Mouse (Mus musculus) thymus, adult 2 months (tissue): ENCODE measurements at regions not wholly inside any gene's neighbourhood (a gene's known extent, or its start where the extent isn't known, plus 50 kb on each side); places are given as distances from the start of the nearest gene placed in this dataset.

Source experiments
- DNase-seq: peaks from one replicate; pipeline ENCODE4 v3.0.0; 2021
- H3K27ac ChIP-seq: fragments of 200-500 bp; 2 replicates; pipeline ENCODE4 v1.5.1; 2012; ENCODE audit warnings: low read length, control low read depth; ENCODE audit not compliant: control insufficient read depth, insufficient read depth
- H3K27me3 ChIP-seq: fragments of 200-500 bp; 2 replicates; pipeline ENCODE4 v1.6.1; 2012; ENCODE audit warnings: mild to moderate bottlenecking, low read length, moderate library complexity, mixed read lengths; ENCODE audit not compliant: control insufficient read depth, insufficient read depth
- H3K36me3 ChIP-seq: fragments of 200-500 bp; 2 replicates; pipeline ENCODE4 v1.6.1; 2012; ENCODE audit warnings: mild to moderate bottlenecking, low read length, moderate library complexity; ENCODE audit not compliant: control insufficient read depth, insufficient read depth
- H3K4me1 ChIP-seq: fragments of 200-500 bp; replicated peaks from 2 replicates; pipeline ENCODE4 v1.6.1; 2012; ENCODE audit warnings: low read length; ENCODE audit not compliant: control insufficient read depth, insufficient read depth
- H3K4me3 ChIP-seq: fragments of 200-500 bp; 2 replicates; pipeline ENCODE4 v1.5.1; 2012; ENCODE audit warnings: mild to moderate bottlenecking, low read length, control low read depth, moderate library complexity; ENCODE audit not compliant: control insufficient read depth, insufficient read depth
- CTCF ChIP-seq: fragments of 200-500 bp; IDR thresholded peaks from 2 replicates; pipeline ENCODE4 v1.5.1; 2012; ENCODE audit warnings: mild to moderate bottlenecking, control low read depth, low read length, moderate library complexity, borderline replicate concordance; ENCODE audit not compliant: control insufficient read depth, poor library complexity, insufficient read depth; ENCODE audit errors: extremely low read depth
- POLR2A ChIP-seq: fragments of 200-500 bp; IDR thresholded peaks from 2 replicates; pipeline ENCODE4 v1.6.1; 2012; ENCODE audit warnings: mild to moderate bottlenecking, low read length, control low read depth, moderate library complexity; ENCODE audit not compliant: control insufficient read depth, poor library complexity, insufficient read depth; ENCODE audit errors: extremely low read depth
- WGBS: fragments of 180-500 bp; shearing (Covaris S2); methylation state at CpG from one replicate; pipeline ENCODE4 v1.1.7; 2018; 5-methylcytosine and 5-hydroxymethylcytosine counted together

DNA sequence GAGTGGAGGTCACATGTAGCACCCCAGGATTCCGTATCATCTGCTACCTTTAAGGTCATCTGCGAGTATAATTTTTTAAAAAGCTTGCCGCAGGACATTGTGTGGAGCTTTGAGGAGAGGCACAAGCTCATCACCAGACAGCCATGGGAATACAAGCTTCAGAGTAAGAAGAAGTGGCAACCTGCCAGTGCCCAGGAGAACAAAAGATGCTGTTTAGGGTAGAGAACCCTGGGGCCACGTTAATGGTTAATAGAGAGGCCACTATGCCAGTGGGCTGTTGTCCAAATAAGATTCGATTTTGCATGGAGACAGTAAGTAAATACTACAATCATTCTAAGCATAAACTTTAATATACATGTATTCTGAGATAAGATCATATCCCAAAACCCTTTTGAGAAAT is 450.0 kb upstream of the Nrp1 start:
- H3K27ac ChIP-seq: no peak overlapping the region
- no peak for TF ChIP-seq CTCF
- TF ChIP-seq POLR2A: no peak
- no peaks in the 10 kb centered on the region for H3K4me1 ChIP-seq
- no peaks in the 10 kb centered on the region for H3K36me3 ChIP-seq
- H3K4me3 ChIP-seq: no peak overlapping the region
- no peak for DNase-seq
- WGBS: 97% methylated on average over 5 of the region's 5 CpGs
- no peaks in the 10 kb centered on the region for H3K27me3 ChIP-seq

GRCm38 (mm10) chr8:127909580-127909979 is 448.8 kb upstream of the Nrp1 start:
- DNase-seq: no peak
- H3K27me3 ChIP-seq: no peaks in the 10 kb centered on the region
- H3K27ac ChIP-seq: no peak overlapping the region
- no peak overlapping the region for H3K4me3 ChIP-seq
- no peaks in the 10 kb centered on the region for H3K4me1 ChIP-seq
- TF ChIP-seq CTCF (no peak), POLR2A (no peak)
- H3K36me3 ChIP-seq: no peaks in the 10 kb centered on the region
- WGBS: 73% methylated on average over 2 of the region's 2 CpGs

- no peak overlapping the region for H3K4me3 ChIP-seq
- 84% methylated on average over 3 of the region's 3 CpGs for WGBS
- no peak for TF ChIP-seq POLR2A
- no peak for TF ChIP-seq CTCF
- no peaks in the 10 kb centered on the region for H3K36me3 ChIP-seq
- no peak for DNase-seq
- no peak overlapping the region for H3K27ac ChIP-seq
- H3K27me3 ChIP-seq: no peaks in the 10 kb centered on the region
- no peaks in the 10 kb centered on the region for H3K4me1 ChIP-seq
Measured at GRCm38 (mm10) chr8:127914086-127914485, 444.3 kb upstream of the Nrp1 start.

GRCm38 (mm10) chr8:127914914-127915313 is 443.5 kb upstream of the Nrp1 start:
- DNase-seq: no peak
- H3K4me1 ChIP-seq: no peaks in the 10 kb centered on the region
- 99% methylated on average over 2 of the region's 2 CpGs for WGBS
- H3K27ac ChIP-seq: no peak overlapping the region
- H3K27me3 ChIP-seq: no peaks in the 10 kb centered on the region
- TF ChIP-seq CTCF: no peak
- no peak for TF ChIP-seq POLR2A
- H3K36me3 ChIP-seq: no peaks in the 10 kb centered on the region
- H3K4me3 ChIP-seq: no peak overlapping the region

- no peaks in the 10 kb centered on the region for H3K36me3 ChIP-seq
- DNase-seq: no peak
- WGBS: 95% methylated on average over 2 of the region's 2 CpGs
- no peaks in the 10 kb centered on the region; the same call in 1 of the 2 replicates for H3K4me1 ChIP-seq
- no peaks in the 10 kb centered on the region for H3K27me3 ChIP-seq
- H3K27ac ChIP-seq: no peak overlapping the region
- no peak for TF ChIP-seq POLR2A
- TF ChIP-seq CTCF: no peak
- H3K4me3 ChIP-seq: no peak overlapping the region
Measured at GRCm38 (mm10) chr8:127915591-127916028, 442.8 kb upstream of the Nrp1 start.

DNA sequence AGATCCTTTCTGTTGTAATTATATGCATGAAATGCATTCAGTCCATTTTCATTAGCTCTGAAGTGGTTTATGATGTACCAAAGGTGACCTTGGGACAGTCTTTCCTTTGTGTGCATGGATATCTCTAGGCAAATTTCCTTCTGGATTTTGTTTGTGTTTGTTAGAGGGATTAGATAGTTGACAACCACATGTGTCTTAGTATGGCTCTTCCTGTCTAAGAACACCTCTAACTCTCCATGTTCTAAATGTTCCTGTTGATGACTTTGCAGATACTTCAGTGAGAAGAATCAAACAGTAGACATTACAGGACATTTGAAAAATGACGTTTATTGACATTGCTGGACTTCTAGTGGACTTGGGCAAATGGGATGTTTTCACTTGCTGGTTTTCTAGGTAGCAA is 436.5 kb upstream of the Nrp1 start:
- Histone ChIP-seq H3K27ac (no peak overlapping the region), H3K36me3 (no peaks in the 10 kb centered on the region), H3K4me3 (no peak overlapping the region), H3K27me3 (no peaks in the 10 kb centered on the region), H3K4me1 (no peaks in the 10 kb centered on the region; the same call in 1 of the 2 replicates)
- TF ChIP-seq POLR2A: no peak
- TF ChIP-seq CTCF: no peak
- WGBS: 82% methylated on average over 1 of the region's 1 CpGs
- DNase-seq: no peak

- WGBS: 95% methylated on average over 4 of the region's 4 CpGs
- no peaks in the 10 kb centered on the region for H3K27me3 ChIP-seq
- H3K27ac ChIP-seq: no peak overlapping the region
- TF ChIP-seq POLR2A (no peak), CTCF (no peak)
- H3K36me3 ChIP-seq: no peaks in the 10 kb centered on the region
- H3K4me3 ChIP-seq: no peak overlapping the region
- no peak for DNase-seq
- H3K4me1 ChIP-seq: no peaks in the 10 kb centered on the region; the same call in 1 of the 2 replicates
Measured at GRCm38 (mm10) chr8:127923321-127923720, 435.1 kb upstream of the Nrp1 start.
